Mouse (Mus musculus): ENCODE measurements at regions not wholly inside any gene's neighbourhood (a gene's known extent, or its start where the extent isn't known, plus 50 kb on each side); places are given as distances from the start of the nearest gene placed in this dataset.
A peak's percentile ranks its signal among the peaks of the same experiment; 100 is the strongest.

GRCm38 (mm10) chr1:193572827-193573226 is 202.7 kb upstream of the Camk1g start:
- DNase-seq: no peak

- peak; percentile 6 for DNase-seq
These were observed 202.3 kb upstream of the Camk1g start for GRCm38 (mm10) chr1:193572411-193572810.

- DNase-seq: no peak
These were observed 201.0 kb upstream of the Camk1g start for GRCm38 (mm10) chr1:193571088-193571487.

GRCm38 (mm10) chr1:193568586-193569174 is 198.6 kb upstream of the Camk1g start:
- DNase-seq: no peak

- no peak for DNase-seq
These were observed 197.1 kb upstream of the Camk1g start for GRCm38 (mm10) chr1:193567217-193567616.

- peak; percentile 2 for DNase-seq
These were observed 194.1 kb upstream of the Camk1g start for GRCm38 (mm10) chr1:193564225-193564624.

- no peak for DNase-seq
These were observed 192.1 kb upstream of the Camk1g start for GRCm38 (mm10) chr1:193562242-193562641.

- no peak for DNase-seq
These were observed 188.0 kb upstream of the Camk1g start for GRCm38 (mm10) chr1:193558122-193558521.

- no peak for DNase-seq
These were observed 184.6 kb upstream of the Camk1g start for GRCm38 (mm10) chr1:193554731-193555130.

- DNase-seq: no peak
These were observed 182.2 kb upstream of the Camk1g start for GRCm38 (mm10) chr1:193552348-193552747.

- DNase-seq: no peak
These were observed 181.2 kb upstream of the Camk1g start for GRCm38 (mm10) chr1:193551340-193551739.

GRCm38 (mm10) chr1:193550761-193551160 is 180.7 kb upstream of the Camk1g start:
- DNase-seq: no peak

- no peak for DNase-seq
These were observed 177.3 kb upstream of the Camk1g start for GRCm38 (mm10) chr1:193547356-193547755.

- DNase-seq: no peak
These were observed 175.9 kb upstream of the Camk1g start for GRCm38 (mm10) chr1:193546044-193546432.

- no peak for DNase-seq
These were observed 175.4 kb upstream of the Camk1g start for GRCm38 (mm10) chr1:193545406-193546043.

GRCm38 (mm10) chr1:193544804-193545203 is 174.7 kb upstream of the Camk1g start:
- DNase-seq: no peak

- no peak for DNase-seq
These were observed 173.7 kb upstream of the Camk1g start for GRCm38 (mm10) chr1:193543834-193544233.

- DNase-seq: peak; percentile 5
These were observed 173.2 kb upstream of the Camk1g start for GRCm38 (mm10) chr1:193543284-193543683.

- DNase-seq: no peak
These were observed 172.0 kb upstream of the Camk1g start for GRCm38 (mm10) chr1:193541934-193542580.

GRCm38 (mm10) chr1:193541281-193541680 is 171.2 kb upstream of the Camk1g start:
- no peak for DNase-seq

GRCm38 (mm10) chr1:193540486-193540885 is 170.4 kb upstream of the Camk1g start:
- no peak for DNase-seq

GRCm38 (mm10) chr1:193539261-193539660 is 169.2 kb upstream of the Camk1g start:
- no peak for DNase-seq

- no peak for DNase-seq
These were observed 168.3 kb upstream of the Camk1g start for GRCm38 (mm10) chr1:193538425-193538824.

- no peak for DNase-seq
These were observed 167.5 kb upstream of the Camk1g start for GRCm38 (mm10) chr1:193537616-193538015.

Data from adrenal gland, postnatal 25 days (tissue).